Mouse (Mus musculus) forebrain, embryonic 15.5 days (tissue): Measurements from ENCODE around the gene Slc22a21. TPM values are rescaled to one million over a fixed set of nuclear protein-coding genes. Genes with fewer than 3 reads are reported as not detected.
A peak's percentile ranks its signal among the peaks of the same experiment; 100 is the strongest.
"Not testable (repeated sequence)": the region's sequence is repeated elsewhere in the genome, so short reads cannot be mapped to it uniquely, and the experiment has no call there.

Source experiments
- ATAC-seq: fragments of 200-750 bp; cut with Nextera tagmentation; replicated peaks from 2 replicates; pipeline ENCODE4 v1.8.0; 2017; ENCODE audit warnings: mild to moderate bottlenecking, moderate TSS enrichment, moderate library complexity
- H3K27ac ChIP-seq: fragments of 300-500 bp; sonication (generic); replicated peaks from 2 replicates; pipeline ENCODE4 v1.5.1; 2015; ENCODE audit warnings: mild to moderate bottlenecking, inconsistent platforms
- H3K27me3 ChIP-seq: fragments of 300-500 bp; sonication (generic); 2 replicates; pipeline ENCODE4 v1.6.1; 2015; ENCODE audit warnings: inconsistent platforms
- H3K36me3 ChIP-seq: fragments of 300-500 bp; sonication (generic); 2 replicates; pipeline ENCODE4 v1.6.1; 2015; ENCODE audit warnings: mild to moderate bottlenecking, inconsistent platforms
- H3K4me1 ChIP-seq: fragments of 300-500 bp; sonication (generic); 2 replicates; pipeline ENCODE4 v1.6.1; 2015; ENCODE audit warnings: inconsistent platforms
- H3K4me2 ChIP-seq: fragments of 300-500 bp; sonication (generic); replicated peaks from 2 replicates; pipeline ENCODE4 v1.6.1; 2015; ENCODE audit warnings: mild to moderate bottlenecking, inconsistent platforms
- H3K4me3 ChIP-seq: fragments of 300-500 bp; sonication (generic); 2 replicates; pipeline ENCODE4 v1.5.1; 2015; ENCODE audit warnings: mild to moderate bottlenecking, inconsistent platforms
- H3K9ac ChIP-seq: fragments of 300-500 bp; sonication (generic); replicated peaks from 2 replicates; pipeline ENCODE4 v1.6.1; 2015; ENCODE audit warnings: mild to moderate bottlenecking, inconsistent platforms
- H3K9me3 ChIP-seq: fragments of 300-500 bp; sonication (generic); 2 replicates; pipeline ENCODE4 v1.6.1; 2016; ENCODE audit warnings: inconsistent platforms
- WGBS: fragments of 180-500 bp; shearing (Covaris S2); methylation state at CpG from one replicate; pipeline ENCODE4 v1.1.7; 2015; ENCODE audit warnings: mixed read lengths; 5-methylcytosine and 5-hydroxymethylcytosine counted together
- polyA plus RNA-seq: library from polyadenylated mRNA; unstranded; fragments of >200 nt; fragmentation: Nextera tagmentation; extraction: Ambion mirVana; gene quantifications from 2 replicates; pipeline ENCODE4 v1.2.1, GENCODE M21; 2015

The Slc22a21 gene
- polyA plus RNA-seq, 1 experiment from 2014 or later = 1.2 TPM

DNA sequence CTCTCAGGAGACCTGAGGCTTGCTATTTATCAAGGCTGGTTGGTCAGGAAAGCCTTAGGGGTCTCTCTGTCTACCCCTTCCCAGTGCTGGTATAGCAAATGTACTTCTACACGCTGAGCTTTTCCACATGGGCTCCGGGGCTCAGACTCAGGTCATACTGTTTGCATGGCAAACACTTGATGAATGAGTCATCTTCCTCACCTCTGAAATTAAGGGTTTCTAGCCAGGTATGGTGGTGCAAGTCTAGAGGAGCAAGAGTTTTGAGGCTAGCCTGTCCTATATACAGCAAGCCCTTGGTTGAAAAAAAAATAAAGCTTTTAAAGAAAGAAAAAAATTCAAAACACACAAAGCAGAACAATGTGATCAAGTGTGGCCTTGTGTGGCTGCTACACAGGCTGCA is 31.1 kb upstream of the Slc22a21 start:
- Histone ChIP-seq H3K4me3 (no peak overlapping the region), H3K27me3 (no peaks in the 10 kb centered on the region), H3K4me1 (no peaks in the 10 kb centered on the region), H3K9ac (no peak overlapping the region), H3K36me3 (no peaks in the 10 kb centered on the region), H3K27ac (no peak overlapping the region), H3K9me3 (no peaks in the 10 kb centered on the region), H3K4me2 (no peak overlapping the region)
- ATAC-seq = no peak
- WGBS = 95% methylated on average over 2 of the region's 2 CpGs

- no peaks in the 10 kb centered on the region for H3K36me3 ChIP-seq
- no peaks in the 10 kb centered on the region for H3K4me1 ChIP-seq
- ATAC-seq = no peak
- no peaks in the 10 kb centered on the region for H3K27me3 ChIP-seq
- H3K4me2 ChIP-seq = no peak overlapping the region
- no peaks in the 10 kb centered on the region for H3K9me3 ChIP-seq
- no peak overlapping the region for H3K9ac ChIP-seq
- no peak overlapping the region for H3K4me3 ChIP-seq
- H3K27ac ChIP-seq = no peak overlapping the region
- WGBS = 77% methylated on average over 10 of the region's 10 CpGs
Observed at GRCm38 (mm10) chr11:54008416-54008920, 28.3 kb upstream of the Slc22a21 start.

- H3K36me3 ChIP-seq = no peaks in the 10 kb centered on the region
- 80% methylated on average over 11 of the region's 11 CpGs for WGBS
- no peak overlapping the region for H3K27ac ChIP-seq
- no peaks in the 10 kb centered on the region for H3K9me3 ChIP-seq
- H3K4me3 ChIP-seq = no peak overlapping the region
- no peak overlapping the region for H3K9ac ChIP-seq
- no peak overlapping the region for H3K4me2 ChIP-seq
- no peaks in the 10 kb centered on the region for H3K27me3 ChIP-seq
- no peaks in the 10 kb centered on the region for H3K4me1 ChIP-seq
- no peak for ATAC-seq
Observed at GRCm38 (mm10) chr11:54007717-54008116, 27.6 kb upstream of the Slc22a21 start.

DNA sequence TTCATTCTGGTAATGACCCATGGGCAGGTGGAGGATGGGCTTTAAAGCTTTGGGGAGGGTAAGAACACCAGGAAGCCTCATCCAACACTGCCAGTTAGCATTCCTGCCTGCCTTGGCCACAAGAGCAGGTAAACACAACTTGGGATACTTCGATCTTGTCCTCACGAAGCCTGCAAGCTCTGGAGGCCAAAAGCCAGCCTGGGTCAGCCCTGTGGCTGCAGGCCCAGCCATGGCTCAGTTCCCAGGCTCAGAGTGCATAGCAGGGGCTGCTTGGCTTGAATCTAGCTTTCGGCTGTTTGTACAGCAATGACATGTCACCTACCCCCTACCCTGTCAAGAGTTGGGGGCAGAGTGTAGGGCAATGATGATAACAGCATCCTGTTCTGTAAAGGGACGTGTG is 26.8 kb upstream of the Slc22a21 start:
- Histone ChIP-seq H3K27ac (no peak overlapping the region), H3K4me3 (no peak overlapping the region), H3K27me3 (no peaks in the 10 kb centered on the region), H3K9ac (no peak overlapping the region), H3K4me2 (no peak overlapping the region), H3K9me3 (no peaks in the 10 kb centered on the region), H3K36me3 (no peaks in the 10 kb centered on the region), H3K4me1 (no peaks in the 10 kb centered on the region)
- no peak for ATAC-seq
- 79% methylated on average over 4 of the region's 4 CpGs for WGBS

GRCm38 (mm10) chr11:54006362-54006761 is 26.2 kb upstream of the Slc22a21 start:
- not testable (repeated sequence) for H3K36me3 ChIP-seq, H3K9me3 ChIP-seq, H3K27ac ChIP-seq, H3K4me1 ChIP-seq, H3K4me2 ChIP-seq, H3K9ac ChIP-seq, ATAC-seq, H3K27me3 ChIP-seq, H3K4me3 ChIP-seq
- WGBS = 81% methylated on average over 5 of the region's 5 CpGs

- no peak for ATAC-seq
- Histone ChIP-seq H3K4me3 (no peak overlapping the region), H3K9me3 (no peaks in the 10 kb centered on the region), H3K27ac (no peak overlapping the region), H3K4me1 (no peaks in the 10 kb centered on the region), H3K36me3 (no peaks in the 10 kb centered on the region), H3K9ac (no peak overlapping the region), H3K4me2 (no peak overlapping the region), H3K27me3 (no peaks in the 10 kb centered on the region)
- 91% methylated on average over 3 of the region's 3 CpGs for WGBS
Observed at GRCm38 (mm10) chr11:54004734-54005133, 24.6 kb upstream of the Slc22a21 start.

DNA sequence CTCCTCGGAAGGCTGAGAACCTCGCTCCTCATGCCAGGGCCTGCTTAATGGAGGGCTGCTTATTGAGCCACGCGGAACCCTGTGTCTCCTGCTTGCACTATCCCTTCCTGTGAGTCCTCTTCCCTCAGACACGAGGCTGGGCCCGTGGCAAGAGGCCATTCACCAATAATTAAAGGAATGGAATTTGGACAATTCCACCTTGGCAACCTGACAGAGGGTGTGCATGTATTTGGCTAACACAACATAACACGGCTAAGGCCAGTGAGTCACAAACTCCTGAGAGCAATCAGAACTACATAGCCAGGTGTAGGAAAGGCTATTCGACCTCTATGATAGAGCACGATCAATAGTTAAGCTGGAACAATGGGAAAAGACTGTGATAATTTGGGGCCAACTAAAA is 24.1 kb upstream of the Slc22a21 start:
- Histone ChIP-seq H3K4me3 (no peak overlapping the region), H3K9me3 (no peaks in the 10 kb centered on the region), H3K27ac (no peak overlapping the region), H3K27me3 (no peaks in the 10 kb centered on the region), H3K4me2 (no peak overlapping the region), H3K36me3 (no peaks in the 10 kb centered on the region), H3K9ac (no peak overlapping the region), H3K4me1 (no peaks in the 10 kb centered on the region)
- no peak for ATAC-seq
- 79% methylated on average over 9 of the region's 9 CpGs for WGBS

DNA sequence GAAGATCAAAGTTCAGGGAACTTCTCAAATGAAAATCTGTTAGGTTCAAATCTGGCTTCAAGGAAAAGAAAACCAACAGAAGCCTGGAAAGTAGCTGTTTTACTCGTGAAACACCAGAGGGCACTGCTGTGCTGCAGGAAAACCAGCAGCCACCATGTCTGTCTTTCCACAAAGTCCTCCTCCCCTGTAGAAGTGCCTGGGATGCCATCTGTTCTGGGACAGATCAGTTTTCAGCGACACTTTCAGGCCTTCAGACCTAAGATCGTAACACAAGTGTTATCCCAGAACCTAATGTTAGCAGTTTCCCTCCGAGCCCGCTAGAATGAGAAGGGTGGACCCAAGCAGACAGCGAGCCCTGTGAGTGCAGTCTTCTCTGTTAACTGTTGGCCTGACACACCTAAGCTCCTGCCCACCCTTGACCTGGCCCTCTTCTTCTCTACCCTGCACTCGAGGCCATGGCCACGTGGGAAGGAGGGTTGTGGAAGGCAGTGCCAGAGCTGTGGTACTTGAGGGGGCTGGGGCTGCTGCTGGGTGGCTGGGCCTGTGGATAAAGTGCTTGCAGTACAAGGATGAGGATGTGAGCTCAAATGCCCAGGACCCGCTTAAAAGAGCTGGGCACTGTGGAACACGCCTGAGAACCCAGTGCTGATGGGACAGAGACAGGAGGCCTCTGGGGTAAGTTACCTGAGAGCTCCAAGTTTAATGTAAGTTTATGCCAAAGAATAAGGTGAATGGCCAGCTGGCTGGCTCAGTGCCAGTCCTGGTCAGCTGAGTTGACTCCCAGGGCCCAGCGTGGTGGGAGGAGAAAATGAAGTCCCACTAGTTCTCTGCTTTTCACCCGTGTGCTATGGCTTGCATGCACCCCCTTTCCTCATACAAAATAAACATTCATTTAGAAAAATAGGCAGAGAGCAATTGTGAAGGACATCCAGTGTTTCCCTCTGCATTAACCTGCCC is 22.9 kb upstream of the Slc22a21 start:
- not testable (repeated sequence) for H3K27me3 ChIP-seq, H3K4me1 ChIP-seq, H3K27ac ChIP-seq, H3K4me3 ChIP-seq, H3K9me3 ChIP-seq, H3K4me2 ChIP-seq, H3K36me3 ChIP-seq, H3K9ac ChIP-seq
- WGBS = 50% methylated on average over 12 of the region's 12 CpGs
- ATAC-seq = peak; percentile 68

- H3K4me3 ChIP-seq = no peak overlapping the region
- H3K9ac ChIP-seq = no peak overlapping the region
- H3K9me3 ChIP-seq = no peaks in the 10 kb centered on the region
- WGBS = 6% methylated on average over 5 of the region's 5 CpGs
- H3K27ac ChIP-seq = no peak overlapping the region
- H3K4me1 ChIP-seq = no peaks in the 10 kb centered on the region
- no peaks in the 10 kb centered on the region for H3K27me3 ChIP-seq
- no peaks in the 10 kb centered on the region for H3K36me3 ChIP-seq
- no peak overlapping the region for H3K4me2 ChIP-seq
- peak; percentile 6; the same call in 1 of the 2 replicates for ATAC-seq
Observed at GRCm38 (mm10) chr11:54002147-54002760, 22.1 kb upstream of the Slc22a21 start.

DNA sequence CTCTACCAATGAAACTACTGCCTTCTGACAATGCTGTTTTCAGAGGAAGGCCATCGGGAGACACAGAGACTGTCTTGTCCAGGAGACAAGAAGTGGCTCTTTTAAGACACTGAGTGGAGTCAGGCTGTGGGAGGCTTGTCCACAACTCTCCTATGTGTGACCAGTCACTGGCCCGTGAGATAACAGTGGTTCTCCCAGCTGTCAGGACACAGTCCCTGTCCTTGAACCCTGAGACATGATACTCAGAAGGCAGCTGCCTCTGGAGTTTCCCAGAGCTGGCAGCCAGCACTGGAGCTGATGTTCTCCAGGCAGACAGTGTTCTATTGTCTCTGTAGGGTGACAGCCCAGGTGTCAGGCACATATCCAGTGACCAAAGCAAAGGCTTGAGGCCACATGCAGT is 17.5 kb upstream of the Slc22a21 start:
- Histone ChIP-seq H3K9ac (no peak overlapping the region), H3K4me1 (no peaks in the 10 kb centered on the region), H3K4me2 (no peak overlapping the region), H3K9me3 (no peaks in the 10 kb centered on the region), H3K4me3 (no peak overlapping the region), H3K27me3 (no peaks in the 10 kb centered on the region), H3K27ac (no peak overlapping the region), H3K36me3 (no peaks in the 10 kb centered on the region)
- no peak for ATAC-seq
- 92% methylated on average over 2 of the region's 2 CpGs for WGBS

- Histone ChIP-seq H3K27me3 (no peaks in the 10 kb centered on the region), H3K4me3 (no peak overlapping the region), H3K9ac (no peak overlapping the region), H3K4me2 (no peak overlapping the region), H3K27ac (no peak overlapping the region), H3K4me1 (no peaks in the 10 kb centered on the region), H3K36me3 (no peaks in the 10 kb centered on the region), H3K9me3 (no peaks in the 10 kb centered on the region)
- WGBS = 89% methylated on average over 4 of the region's 4 CpGs
- ATAC-seq = no peak
Observed at GRCm38 (mm10) chr11:53992264-53992663, 12.1 kb upstream of the Slc22a21 start.

DNA sequence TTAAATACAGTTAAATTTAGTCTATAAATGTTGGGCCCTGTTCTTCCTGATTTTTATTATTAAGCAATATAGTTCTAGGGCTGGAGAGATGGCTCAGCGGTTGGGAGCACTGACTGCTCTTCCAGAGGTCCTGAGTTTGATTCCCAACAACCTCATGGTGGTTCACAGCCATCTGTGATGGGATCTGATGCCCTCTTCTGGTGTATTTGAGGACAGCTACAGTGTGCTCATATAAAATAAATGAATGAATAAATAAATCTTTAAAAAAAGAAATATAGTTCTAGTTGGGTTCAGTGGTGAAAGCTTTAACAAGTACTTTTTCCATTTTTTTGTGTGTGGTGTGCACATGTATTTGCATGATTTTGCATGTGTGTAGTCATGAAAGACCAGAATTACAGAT is 9.1 kb upstream of the Slc22a21 start:
- Histone ChIP-seq H3K9me3 (no peaks in the 10 kb centered on the region), H3K36me3 (no peaks in the 10 kb centered on the region), H3K27me3 (no peaks in the 10 kb centered on the region), H3K4me1 (no peaks in the 10 kb centered on the region), H3K4me2 (no peak overlapping the region), H3K9ac (no peak overlapping the region), H3K4me3 (no peak overlapping the region), H3K27ac (no peak overlapping the region)
- WGBS = 62% methylated on average over 1 of the region's 1 CpGs
- ATAC-seq = no peak
